Mouse (Mus musculus) embryonic facial prominence, embryonic 11.5 days (tissue): Measurements from ENCODE around the gene Xxylt1. TPM values are rescaled to one million over a fixed set of nuclear protein-coding genes. Genes with fewer than 3 reads are reported as not detected.

Experiments used
- ATAC-seq: fragments of 200-750 bp; cut with Nextera tagmentation; replicated peaks from 2 replicates; pipeline ENCODE4 v1.8.0; 2017; ENCODE audit warnings: low read depth; ENCODE audit not compliant: insufficient number of reproducible peaks, low FRiP score, low TSS enrichment
- DNase-seq: peaks from one replicate; pipeline ENCODE4 v3.0.0-alpha.2; 2015; ENCODE audit warnings: low spot score
- H3K27ac ChIP-seq: fragments of 300-500 bp; sonication (generic); replicated peaks from 2 replicates; pipeline ENCODE4 v1.5.1; 2014; ENCODE audit warnings: mild to moderate bottlenecking, low read depth, low read length, control low read depth
- H3K27me3 ChIP-seq: fragments of 300-500 bp; sonication (generic); 2 replicates; pipeline ENCODE4 v1.6.1; 2014; ENCODE audit warnings: mild to moderate bottlenecking, low read length, moderate library complexity, mixed read lengths; ENCODE audit not compliant: control insufficient read depth, insufficient read depth
- H3K36me3 ChIP-seq: fragments of 300-500 bp; sonication (generic); replicated peaks from 2 replicates; pipeline ENCODE4 v1.6.1; 2014; ENCODE audit warnings: low read depth, mild to moderate bottlenecking, low read length, moderate library complexity, mixed read lengths; ENCODE audit not compliant: control insufficient read depth, insufficient read depth
- H3K4me1 ChIP-seq: fragments of 300-500 bp; sonication (generic); 2 replicates; pipeline ENCODE4 v1.6.1; 2014; ENCODE audit warnings: low read length, mixed read lengths; ENCODE audit not compliant: control insufficient read depth, insufficient read depth
- H3K4me2 ChIP-seq: fragments of 300-500 bp; sonication (generic); 2 replicates; pipeline ENCODE4 v1.6.1; 2014; ENCODE audit warnings: low read depth, mild to moderate bottlenecking, control low read depth, low read length, moderate library complexity
- H3K4me3 ChIP-seq: fragments of 300-500 bp; sonication (generic); 2 replicates; pipeline ENCODE4 v1.5.1; 2014; ENCODE audit warnings: low read depth, low read length, control low read depth
- H3K9ac ChIP-seq: fragments of 300-500 bp; sonication (generic); replicated peaks from 2 replicates; pipeline ENCODE4 v1.6.1; 2014; ENCODE audit warnings: mild to moderate bottlenecking, control low read depth, low read length
- H3K9me3 ChIP-seq: fragments of 300-500 bp; sonication (generic); replicated peaks from 2 replicates; pipeline ENCODE4 v1.6.1; 2016; ENCODE audit warnings: mild to moderate bottlenecking, low read length, inconsistent platforms, mixed read lengths; ENCODE audit not compliant: control insufficient read depth
- WGBS: fragments of 180-500 bp; shearing (Covaris S2); extraction: QIAGEN DNeasy Blood & Tissue Kit; methylation state at CpG from one replicate; pipeline ENCODE4 v1.1.7; 2014; 5-methylcytosine and 5-hydroxymethylcytosine counted together
- polyA plus RNA-seq: library from polyadenylated mRNA; unstranded; fragments of >200 nt; fragmentation: Nextera tagmentation; extraction: Ambion mirVana; gene quantifications from 2 replicates; pipeline ENCODE4 v1.2.1, GENCODE M21; 2014

Gene Xxylt1
- polyA plus RNA-seq, 1 experiment from 2014 or later: 16.3 TPM

- DNase-seq: no peak
- 100% methylated on average over 3 of the region's 3 CpGs for WGBS
- no peaks in the 10 kb centered on the region for H3K4me1 ChIP-seq
Observed at GRCm38 (mm10) chr16:31060226-31060625, 21.0 kb downstream of the Xxylt1 start.

GRCm38 (mm10) chr16:31059730-31060129 lies 21.5 kb downstream of the Xxylt1 start:
- H3K4me1 ChIP-seq: no peaks in the 10 kb centered on the region
- no peaks in the 10 kb centered on the region for H3K9me3 ChIP-seq
- DNase-seq: no peak
- H3K4me2 ChIP-seq: no peak overlapping the region
- 90% methylated on average over 4 of the region's 4 CpGs for WGBS
- no peaks in the 10 kb centered on the region for H3K36me3 ChIP-seq
- H3K27ac ChIP-seq: no peak overlapping the region
- no peak overlapping the region for H3K9ac ChIP-seq
- no peak for ATAC-seq
- no peak overlapping the region for H3K4me3 ChIP-seq
- H3K27me3 ChIP-seq: no peaks in the 10 kb centered on the region

More at GRCm38 (mm10) chr16:31060226-31060625, 21.0 kb downstream of the Xxylt1 start:
- H3K9me3 ChIP-seq: no peaks in the 10 kb centered on the region
- H3K4me3 ChIP-seq: no peak overlapping the region
- H3K36me3 ChIP-seq: no peaks in the 10 kb centered on the region
- ATAC-seq: no peak
- no peaks in the 10 kb centered on the region for H3K27me3 ChIP-seq
- no peak overlapping the region for H3K9ac ChIP-seq
- no peak overlapping the region for H3K4me2 ChIP-seq
- H3K27ac ChIP-seq: no peak overlapping the region

DNA sequence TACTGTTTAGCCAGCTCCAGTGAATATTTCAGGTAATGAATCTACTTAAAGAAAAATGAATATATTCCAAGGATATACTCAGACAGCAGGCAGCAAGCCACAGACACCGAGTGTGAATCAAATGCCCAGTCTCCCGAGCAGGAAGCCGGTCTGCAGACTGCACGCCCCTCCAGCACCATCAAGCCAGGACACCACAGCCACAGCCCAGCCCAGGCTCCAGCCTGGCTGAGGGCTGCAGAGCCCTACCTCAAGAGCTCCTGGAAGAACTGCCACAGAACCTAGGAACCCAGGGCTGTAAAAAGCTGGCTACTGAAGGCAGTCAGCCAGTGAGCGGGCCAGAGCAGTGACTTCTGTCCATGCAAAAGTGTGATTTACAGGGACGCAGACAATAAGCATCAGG lies 28.4 kb downstream of the Xxylt1 start:
- no peak overlapping the region for H3K4me2 ChIP-seq
- H3K9me3 ChIP-seq: no peaks in the 10 kb centered on the region
- H3K36me3 ChIP-seq: no peaks in the 10 kb centered on the region
- no peak for DNase-seq
- H3K27me3 ChIP-seq: no peaks in the 10 kb centered on the region
- no peak for ATAC-seq
- WGBS: 81% methylated on average over 6 of the region's 6 CpGs
- no peak overlapping the region; the same call in 1 of the 2 replicates for H3K9ac ChIP-seq
- no peak overlapping the region for H3K27ac ChIP-seq
- no peak overlapping the region for H3K4me3 ChIP-seq
- H3K4me1 ChIP-seq: no peaks in the 10 kb centered on the region

DNA sequence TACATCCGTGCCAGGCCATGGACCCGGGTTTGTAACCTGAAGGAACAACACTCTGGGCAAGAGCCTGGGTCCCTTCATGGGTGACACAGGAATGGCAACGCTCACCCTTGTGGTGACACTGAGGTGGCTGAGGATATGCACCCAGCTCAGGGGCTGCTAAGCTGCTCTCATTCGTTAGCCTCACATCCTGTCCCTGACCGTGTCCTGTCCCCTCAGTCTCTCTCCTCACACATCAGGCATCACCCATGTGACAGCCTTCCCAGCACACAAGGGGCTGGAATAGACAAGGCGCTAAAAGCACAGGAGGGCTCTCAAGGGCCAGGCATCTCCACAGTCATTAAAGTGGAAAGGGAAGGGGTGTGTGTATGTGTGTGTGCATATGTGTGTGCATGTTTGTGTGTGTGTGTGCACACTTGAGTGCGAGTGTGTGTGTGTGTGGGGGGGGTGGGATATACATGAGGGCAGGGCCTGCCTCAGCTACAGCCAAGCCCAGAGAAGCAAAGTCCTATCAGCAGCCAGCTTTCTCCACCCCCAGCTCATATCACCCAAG lies 29.0 kb downstream of the Xxylt1 start:
- no peaks in the 10 kb centered on the region for H3K27me3 ChIP-seq
- DNase-seq: no peak
- whole genome bisulfite sequencing: 73% methylated on average over 7 of the region's 7 CpGs

GRCm38 (mm10) chr16:31050701-31051100 lies 30.5 kb downstream of the Xxylt1 start:
- Histone ChIP-seq H3K36me3 (no peaks in the 10 kb centered on the region), H3K4me3 (no peak overlapping the region), H3K27ac (no peak overlapping the region), H3K27me3 (no peaks in the 10 kb centered on the region), H3K4me1 (no peaks in the 10 kb centered on the region), H3K4me2 (no peak overlapping the region), H3K9ac (no peak overlapping the region), H3K9me3 (no peaks in the 10 kb centered on the region)
- DNase-seq (no peak), ATAC-seq (no peak)
- WGBS: 87% methylated on average over 7 of the region's 7 CpGs

More for the DNA sequence above, 29.0 kb downstream of the Xxylt1 start:
- Histone ChIP-seq H3K9me3 (no peaks in the 10 kb centered on the region), H3K4me2 (no peak overlapping the region), H3K36me3 (no peaks in the 10 kb centered on the region), H3K27ac (no peak overlapping the region), H3K4me3 (no peak overlapping the region), H3K9ac (no peak overlapping the region; the same call in 1 of the 2 replicates), H3K4me1 (no peaks in the 10 kb centered on the region)
- ATAC-seq: no peak; the same call in 1 of the 2 replicates

DNA sequence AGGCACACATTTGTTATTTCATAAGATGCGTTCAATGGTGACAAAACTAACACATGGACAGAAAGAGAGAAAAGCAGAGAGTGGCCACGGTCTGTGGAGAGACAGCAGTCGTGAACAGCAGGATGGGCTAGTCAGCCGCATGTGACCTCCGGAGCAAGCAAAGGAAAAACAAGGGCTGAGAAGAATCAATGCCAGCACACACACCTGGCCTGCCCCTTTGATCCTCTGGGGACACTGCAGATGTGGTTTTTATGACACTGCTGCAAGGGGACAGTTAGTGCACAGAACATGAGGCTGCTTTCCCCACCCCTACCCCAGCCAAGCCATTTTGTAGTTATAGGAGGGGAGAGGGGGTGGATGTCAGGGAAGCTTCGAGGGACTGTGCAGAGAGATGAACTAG lies 33.0 kb downstream of the Xxylt1 start:
- Histone ChIP-seq H3K4me1 (no peaks in the 10 kb centered on the region), H3K36me3 (no peaks in the 10 kb centered on the region), H3K9ac (no peak overlapping the region), H3K27me3 (no peaks in the 10 kb centered on the region), H3K4me2 (no peak overlapping the region), H3K4me3 (no peak overlapping the region), H3K9me3 (no peaks in the 10 kb centered on the region), H3K27ac (no peak overlapping the region)
- no peak for ATAC-seq
- DNase-seq: no peak
- 79% methylated on average over 6 of the region's 6 CpGs for WGBS

GRCm38 (mm10) chr16:31047186-31047898 lies 33.9 kb downstream of the Xxylt1 start:
- Histone ChIP-seq H3K27me3 (no peaks in the 10 kb centered on the region), H3K9me3 (no peaks in the 10 kb centered on the region), H3K36me3 (no peaks in the 10 kb centered on the region), H3K9ac (no peak overlapping the region), H3K4me1 (no peaks in the 10 kb centered on the region), H3K27ac (no peak overlapping the region), H3K4me2 (no peak overlapping the region), H3K4me3 (no peak overlapping the region)
- 84% methylated on average over 10 of the region's 10 CpGs for WGBS
- DNase-seq: no peak
- ATAC-seq: no peak

DNA sequence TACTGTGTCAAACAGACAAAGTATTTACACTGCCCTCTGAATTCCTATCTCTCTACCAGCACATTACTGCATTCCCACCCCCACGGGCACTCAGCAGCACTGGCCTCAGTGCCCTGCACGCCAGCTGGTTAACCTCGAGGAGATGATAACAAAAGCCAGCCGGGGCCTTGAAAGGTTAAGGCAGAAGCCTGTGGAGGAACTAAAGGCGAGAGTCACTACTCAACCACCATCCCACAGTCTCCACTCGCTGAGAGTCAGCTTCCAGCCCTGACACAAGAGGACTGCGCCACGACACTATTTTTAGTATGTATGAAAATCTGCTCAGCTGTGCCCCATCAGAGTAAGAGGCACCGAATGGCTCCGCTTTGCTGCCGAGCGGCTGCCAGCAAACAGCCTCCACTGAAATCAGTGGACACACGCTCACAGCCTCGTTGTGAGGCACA lies 35.0 kb downstream of the Xxylt1 start:
- no peak overlapping the region for H3K9ac ChIP-seq
- H3K4me2 ChIP-seq: no peak overlapping the region
- no peaks in the 10 kb centered on the region for H3K27me3 ChIP-seq
- no peaks in the 10 kb centered on the region for H3K4me1 ChIP-seq
- no peak overlapping the region for H3K27ac ChIP-seq
- DNase-seq (no peak), ATAC-seq (no peak)
- WGBS: 80% methylated on average over 14 of the region's 14 CpGs
- no peaks in the 10 kb centered on the region for H3K9me3 ChIP-seq
- no peaks in the 10 kb centered on the region for H3K36me3 ChIP-seq
- H3K4me3 ChIP-seq: no peak overlapping the region
